Mouse (Mus musculus): ENCODE results near the gene Cacna1d. TPM values are rescaled to one million over a fixed set of nuclear protein-coding genes. Genes with fewer than 3 reads are reported as not detected.
A peak's percentile ranks its signal among the peaks of the same experiment; 100 is the strongest.

Gene Cacna1d
- total RNA-seq, 2 experiments from 2014 or later = 54.4 to 61.1 TPM

DNA sequence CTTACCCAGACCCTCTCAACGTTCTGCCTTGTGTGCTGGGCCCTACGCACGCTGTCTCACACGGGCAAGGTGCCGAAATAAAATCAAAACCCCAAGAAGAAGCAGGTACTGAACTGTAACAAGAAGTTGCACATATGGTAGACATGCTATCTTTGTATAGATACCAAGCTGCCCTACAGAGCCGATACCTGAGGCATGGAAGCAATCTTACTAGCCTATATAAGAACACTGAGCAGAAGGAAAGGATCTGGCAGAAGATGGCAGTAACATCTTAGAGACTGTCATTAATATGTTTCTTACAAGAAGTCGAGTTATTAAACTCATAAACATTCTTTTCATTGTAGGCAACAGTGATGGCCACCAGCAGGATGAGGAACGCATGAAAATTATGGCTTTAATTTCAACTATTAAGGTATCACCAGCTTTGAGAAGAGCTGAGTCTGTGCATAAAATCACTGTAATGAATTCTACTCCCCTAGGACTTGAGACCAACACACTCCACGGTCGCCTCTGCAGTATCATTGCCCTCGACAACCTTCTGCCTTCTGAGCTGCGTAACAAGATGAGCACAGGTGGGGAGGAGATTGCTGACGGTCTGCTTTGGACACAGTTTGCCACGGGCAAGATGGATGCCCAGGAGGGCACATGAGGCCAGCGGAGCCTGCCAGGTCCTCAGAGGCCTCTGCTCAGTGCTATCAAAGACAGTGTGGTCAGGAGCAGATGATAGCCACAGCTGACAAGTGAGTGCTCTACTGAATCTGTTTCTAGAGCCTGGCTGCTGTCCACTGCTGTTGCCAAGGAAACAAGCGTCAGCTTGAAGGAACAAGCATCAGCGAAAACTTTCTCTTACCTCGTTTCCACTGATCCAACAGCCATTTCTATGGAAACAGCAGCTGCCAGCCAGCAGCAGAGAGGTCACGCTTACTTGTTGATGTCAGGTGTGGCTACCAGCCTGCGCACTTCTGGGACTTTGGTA lies 327.2 kb downstream of the Cacna1d start:
- DNase-seq (ENCODE audit: extremely low spot score in 1 of 2, low spot score in 2 of 2) = peak; percentile 47 to 73
- intact Hi-C loops (cut with DNase I) = no loop called here

- intact Hi-C loops (cut with DNase I) = no loop called here
- DNase-seq (ENCODE audit: extremely low spot score in 1 of 2, low spot score in 2 of 2) = peak in 1 of 2 experiments; percentile 66
Measured at GRCm38 (mm10) chr14:30147774-30148173, 343.5 kb downstream of the Cacna1d start.

DNA sequence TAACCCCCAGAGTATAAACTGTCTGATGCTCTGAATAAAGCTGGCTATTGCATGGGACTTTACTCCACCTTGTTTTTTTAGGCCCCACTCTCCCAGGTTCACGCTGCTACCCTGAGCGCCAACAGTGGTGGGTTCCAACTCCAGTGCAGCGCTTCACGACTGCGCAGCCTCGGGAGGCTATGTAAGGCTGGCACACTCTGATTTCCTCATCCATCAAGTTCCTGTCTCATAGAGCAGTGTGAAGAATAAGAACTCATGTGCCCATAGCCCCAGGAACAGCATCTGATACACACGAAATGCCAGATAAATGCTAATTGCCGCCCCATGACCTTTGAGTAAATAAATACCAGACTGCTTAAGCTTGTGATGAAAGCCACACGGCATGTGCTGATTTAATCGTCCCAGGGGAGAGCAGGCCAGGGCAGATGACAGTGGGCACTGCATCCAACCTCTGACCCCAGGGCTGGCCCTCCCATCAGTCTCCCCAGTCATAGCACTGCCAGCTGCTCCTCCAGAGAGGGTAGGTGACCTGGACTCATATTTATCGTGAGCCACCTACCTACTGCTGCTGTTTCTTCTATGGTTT lies 352.8 kb downstream of the Cacna1d start:
- intact Hi-C loops (cut with DNase I) = loop anchor here (5.0 kb wide), 1 partner anchor 214 kb away; no protein-coding TSS in a partner anchor
- peak in 1 of 2 experiments; percentile 20 for DNase-seq (ENCODE audit: extremely low spot score in 1 of 2, low spot score in 2 of 2)

DNA sequence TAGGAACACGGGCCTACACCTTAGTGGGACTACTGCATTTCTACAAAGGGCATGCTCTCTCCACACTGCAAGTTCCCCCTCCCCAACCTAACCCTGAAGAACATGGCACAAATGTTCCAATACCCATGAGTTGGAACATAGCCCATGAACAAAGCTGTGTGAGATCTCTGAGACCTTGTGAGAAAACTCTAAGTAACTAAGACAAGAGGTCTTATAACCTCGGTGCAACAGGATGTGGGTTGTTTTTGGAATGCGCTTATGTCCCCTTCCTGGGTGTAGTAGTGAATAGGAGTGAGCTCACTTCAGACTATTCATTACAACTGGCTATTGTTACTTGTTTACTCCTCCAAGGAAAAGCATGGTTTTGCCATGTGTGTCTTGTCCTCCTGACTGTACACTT lies 353.3 kb downstream of the Cacna1d start:
- no peak for DNase-seq (ENCODE audit: extremely low spot score in 1 of 2, low spot score in 2 of 2)
- intact Hi-C loops (cut with DNase I) = loop anchor here (2.0 to 5.0 kb wide), 2 partner anchors 214 to 321 kb away; no protein-coding TSS in a partner anchor

GRCm38 (mm10) chr14:30136965-30137364 lies 354.3 kb downstream of the Cacna1d start:
- intact Hi-C loops (cut with DNase I) = loop anchor here (2.0 to 5.0 kb wide), 2 partner anchors 215 to 322 kb away; no protein-coding TSS in a partner anchor
- peak; percentile 85 to 87 for DNase-seq (ENCODE audit: extremely low spot score in 1 of 2, low spot score in 2 of 2)

DNA sequence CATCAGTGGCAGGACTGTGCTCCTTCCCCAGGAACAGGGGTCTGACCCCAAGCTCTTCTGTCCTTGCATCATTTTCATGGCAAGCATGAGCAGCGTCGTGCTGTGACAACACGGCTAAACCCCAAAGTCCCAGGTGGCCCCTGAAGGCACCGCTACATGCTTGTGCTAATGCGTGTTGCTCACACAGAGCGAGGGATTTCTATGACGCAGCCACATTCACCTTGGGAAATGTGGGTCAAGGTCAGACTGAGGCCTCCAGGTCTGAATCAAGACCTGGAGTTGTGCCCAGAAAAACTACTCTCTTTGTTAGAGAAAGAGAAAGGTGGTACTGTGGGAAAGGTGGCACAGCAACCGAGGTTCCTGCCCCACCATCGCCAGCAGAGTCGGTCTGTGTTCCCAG lies 355.9 kb downstream of the Cacna1d start:
- intact Hi-C loops (cut with DNase I) = loop anchor here (5.0 kb wide), 1 partner anchor 217 kb away; no protein-coding TSS in a partner anchor
- DNase-seq (ENCODE audit: extremely low spot score in 1 of 2, low spot score in 2 of 2) = no peak

GRCm38 (mm10) chr14:30133684-30134083 lies 357.6 kb downstream of the Cacna1d start:
- DNase-seq (ENCODE audit: extremely low spot score in 1 of 2, low spot score in 2 of 2) = no peak
- intact Hi-C loops (cut with DNase I) = no loop called here

DNA sequence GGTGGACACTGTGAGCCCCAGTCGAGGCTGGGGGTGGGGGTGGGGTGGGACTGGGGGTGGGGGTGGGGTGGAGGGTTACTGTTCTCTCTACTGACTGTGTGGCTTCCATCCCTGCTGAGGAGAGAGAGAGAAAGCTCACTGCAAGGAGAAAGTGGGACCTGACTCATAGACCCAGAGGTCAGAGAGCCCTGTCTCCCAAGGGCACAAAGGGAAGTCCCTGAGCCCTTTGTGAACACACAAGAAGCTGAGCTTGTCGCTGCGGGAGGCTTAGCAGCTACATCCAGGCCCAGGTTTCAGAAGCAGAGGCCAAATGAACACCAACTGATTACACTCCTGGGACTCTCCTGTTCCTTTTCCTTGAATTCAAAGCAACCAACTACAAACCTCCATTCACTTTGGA lies 360.0 kb downstream of the Cacna1d start:
- DNase-seq (ENCODE audit: extremely low spot score in 1 of 2, low spot score in 2 of 2) = no peak
- intact Hi-C loops (cut with DNase I) = no loop called here

DNA sequence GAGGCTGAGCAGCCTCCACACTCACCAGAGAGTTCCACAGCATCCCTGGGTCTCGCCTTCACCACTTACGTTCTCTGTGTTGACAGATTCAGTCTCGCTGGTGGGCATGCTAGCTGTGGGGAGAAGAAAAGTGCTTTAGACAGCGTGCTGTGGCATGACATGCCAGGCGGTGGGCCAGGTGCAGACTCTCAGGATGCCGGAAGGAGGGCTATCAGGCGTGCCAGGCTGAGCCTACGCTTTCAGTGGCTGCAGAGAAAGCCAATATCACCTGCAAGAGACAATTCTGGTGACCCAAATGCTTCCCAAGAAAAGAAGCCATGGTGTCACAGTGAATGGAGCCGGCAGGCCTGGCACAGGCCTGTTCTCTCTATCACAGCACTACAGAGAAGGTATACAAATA lies 361.2 kb downstream of the Cacna1d start:
- intact Hi-C loops (cut with DNase I) = no loop called here

GRCm38 (mm10) chr14:30129378-30129777 lies 361.9 kb downstream of the Cacna1d start:
- intact Hi-C loops (cut with DNase I) = no loop called here
- peak in 1 of 2 experiments; percentile 61 for DNase-seq (ENCODE audit: extremely low spot score in 1 of 2, low spot score in 2 of 2)

More for the DNA sequence above, 361.2 kb downstream of the Cacna1d start:
- no peak for DNase-seq (ENCODE audit: extremely low spot score in 1 of 2, low spot score in 2 of 2)

GRCm38 (mm10) chr14:30124951-30125690 lies 366.1 kb downstream of the Cacna1d start:
- DNase-seq (ENCODE audit: extremely low spot score in 1 of 2, low spot score in 2 of 2) = no peak

GRCm38 (mm10) chr14:30120023-30120422 lies 371.2 kb downstream of the Cacna1d start:
- intact Hi-C loops (cut with DNase I) = no loop called here

More at GRCm38 (mm10) chr14:30124951-30125690, 366.1 kb downstream of the Cacna1d start:
- intact Hi-C loops (cut with DNase I) = no loop called here

DNA sequence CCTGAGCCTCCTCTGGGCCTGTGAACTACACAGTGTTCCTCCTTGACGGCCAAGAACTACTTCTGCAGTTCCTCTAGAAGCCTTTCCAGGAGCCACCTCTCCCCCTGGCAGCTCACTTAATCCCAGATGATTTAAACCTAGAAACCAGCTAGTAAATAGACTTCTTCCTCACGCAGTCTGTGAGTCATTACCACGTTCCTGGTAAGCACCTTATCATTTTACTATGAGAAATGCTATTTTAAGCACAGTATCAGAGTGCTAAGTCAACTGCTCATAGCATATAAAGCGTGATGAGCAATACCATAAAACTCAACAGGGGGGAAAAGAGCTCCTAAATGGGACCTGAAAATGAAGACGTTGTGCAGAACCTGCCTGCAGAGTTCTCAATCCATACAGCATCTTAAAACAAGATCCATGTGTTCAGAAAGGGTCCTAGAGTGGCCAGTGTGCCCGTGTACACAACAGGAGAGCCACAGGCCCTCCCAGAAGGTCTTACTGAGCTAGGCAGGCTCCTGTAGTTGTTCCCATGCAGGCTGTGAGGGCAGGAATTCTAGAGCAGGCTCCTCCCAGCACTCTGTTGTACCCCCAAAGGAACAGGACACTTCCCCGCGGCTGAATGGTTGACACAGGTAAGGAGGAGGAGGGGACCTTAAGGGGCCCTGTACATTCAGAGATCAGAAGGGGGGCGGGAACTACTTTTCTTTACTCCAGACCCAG lies 377.7 kb downstream of the Cacna1d start:
- intact Hi-C loops (cut with DNase I) = no loop called here
- DNase-seq (ENCODE audit: extremely low spot score in 1 of 2, low spot score in 2 of 2) = no peak

More at GRCm38 (mm10) chr14:30120023-30120422, 371.2 kb downstream of the Cacna1d start:
- DNase-seq (ENCODE audit: extremely low spot score in 1 of 2, low spot score in 2 of 2) = no peak

DNA sequence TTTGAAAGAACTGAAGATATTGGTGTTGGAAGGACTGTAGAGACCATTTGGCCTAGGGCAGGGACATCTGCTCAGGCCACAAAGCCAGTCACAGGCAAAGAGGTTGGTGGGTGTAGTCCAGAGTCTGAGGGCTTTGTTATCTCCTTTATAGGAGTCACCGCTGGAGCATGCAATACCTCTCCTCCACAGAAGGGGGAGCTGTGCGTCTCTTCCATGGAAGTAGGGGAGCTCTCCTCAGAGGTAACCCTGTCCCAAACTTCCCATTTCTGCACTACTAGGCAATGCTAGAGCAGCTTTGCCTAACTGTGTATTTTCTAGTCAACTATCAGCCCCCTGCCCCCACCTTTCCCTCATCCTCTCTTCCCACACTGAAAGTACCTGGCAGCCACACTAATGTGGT lies 382.2 kb downstream of the Cacna1d start:
- DNase-seq (ENCODE audit: extremely low spot score in 1 of 2, low spot score in 2 of 2) = peak in 1 of 2 experiments; percentile 39

GRCm38 (mm10) chr14:30106550-30106949 lies 384.7 kb downstream of the Cacna1d start:
- DNase-seq (ENCODE audit: extremely low spot score in 1 of 2, low spot score in 2 of 2) = no peak
- intact Hi-C loops (cut with DNase I) = no loop called here

More for the DNA sequence above, 382.2 kb downstream of the Cacna1d start:
- intact Hi-C loops (cut with DNase I) = no loop called here

GRCm38 (mm10) chr14:30105551-30105950 lies 385.7 kb downstream of the Cacna1d start:
- peak in 1 of 2 experiments; percentile 11 for DNase-seq (ENCODE audit: extremely low spot score in 1 of 2, low spot score in 2 of 2)
- intact Hi-C loops (cut with DNase I) = no loop called here

- intact Hi-C loops (cut with DNase I) = no loop called here
- DNase-seq (ENCODE audit: extremely low spot score in 1 of 2, low spot score in 2 of 2) = no peak
Measured at GRCm38 (mm10) chr14:30103946-30104536, 387.2 kb downstream of the Cacna1d start.

GRCm38 (mm10) chr14:30097239-30097638 lies 394.0 kb downstream of the Cacna1d start:
- intact Hi-C loops (cut with DNase I) = loop anchor here (10.0 kb wide), 1 partner anchor 112 kb away; no protein-coding TSS in a partner anchor
- no peak for DNase-seq (ENCODE audit: extremely low spot score in 1 of 2, low spot score in 2 of 2)

All from left cerebral cortex, postnatal 10 days (tissue).